Mouse (Mus musculus): Measurements from ENCODE around the gene Rfx4. TPM values are rescaled to one million over a fixed set of nuclear protein-coding genes. Genes with fewer than 3 reads are reported as not detected.

Gene Rfx4
- polyA plus RNA-seq, 1 experiment from 2014 or later, result 34.3 TPM

- Histone ChIP-seq H3K27ac (peak overlapping the region; percentile 74; the same call in 1 of the 2 replicates), H3K36me3 (peaks cover 25% of the 10 kb centered on the region)
- WGBS, result 34% methylated on average over 8 of the region's 8 CpGs
Measured at GRCm38 (mm10) chr10:84858371-84858770, 102.5 kb downstream of the Rfx4 start.

DNA sequence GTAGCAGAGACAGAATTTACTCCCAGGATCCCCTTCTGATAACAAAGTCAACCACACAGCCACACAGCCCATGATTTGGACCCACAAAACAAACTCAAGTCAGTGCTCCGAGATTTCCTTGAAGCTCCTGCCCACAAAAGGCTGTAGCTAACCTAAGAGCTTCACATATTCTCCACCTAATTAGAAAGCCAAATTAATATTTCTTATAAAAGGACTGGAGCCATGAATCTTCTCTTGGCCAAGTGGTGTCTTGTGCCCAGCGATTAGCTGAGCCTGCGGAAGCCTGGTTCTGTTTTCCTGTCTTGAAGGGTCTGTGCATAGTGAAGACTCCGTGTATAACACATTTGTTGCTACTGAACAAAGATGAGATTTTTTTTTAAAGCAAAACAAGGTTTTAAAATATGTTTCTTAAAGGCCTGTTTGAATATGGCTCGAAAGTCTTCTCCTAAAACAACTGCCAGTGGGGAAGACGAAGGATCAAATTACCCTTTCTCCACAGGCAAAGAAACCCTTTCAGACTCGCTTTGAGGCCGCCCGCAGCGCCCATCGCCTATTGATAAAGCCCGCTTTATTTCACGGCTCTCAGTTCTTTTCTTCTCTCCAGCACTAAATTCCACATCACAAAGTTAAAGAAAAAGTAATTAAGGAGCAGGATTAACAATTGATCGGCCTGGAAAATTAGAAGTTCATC, 103.1 kb downstream of the Rfx4 start:
- Histone ChIP-seq H3K4me1 (replicated peaks) (peaks cover 29% of the 10 kb centered on the region), H3K4me3 (replicated peaks) (no peak overlapping the region), H3K27me3 (no peaks in the 10 kb centered on the region; the same call in 1 of the 2 replicates), H3K9ac (replicated peaks) (no peak overlapping the region), H3K36me3 (peaks cover 28% of the 10 kb centered on the region), H3K27ac (peak overlapping the region; percentile 74), H3K9me3 (no peaks in the 10 kb centered on the region), H3K4me2 (replicated peaks) (peak overlapping the region; percentile 19; the same call in 1 of the 2 replicates)
- ATAC-seq, result 0 out of 2 replicates have a peak, but pooled peaks have one; percentile 31
- 2% methylated on average over 14 of the region's 14 CpGs for WGBS

More at GRCm38 (mm10) chr10:84858371-84858770, 102.5 kb downstream of the Rfx4 start:
- peaks cover 33% of the 10 kb centered on the region for H3K4me1 ChIP-seq (replicated peaks)
- no peaks in the 10 kb centered on the region for H3K9me3 ChIP-seq
- no peak overlapping the region for H3K9ac ChIP-seq (replicated peaks)
- H3K4me2 ChIP-seq (replicated peaks), result 0 out of 2 replicates have a peak overlapping the region, but pooled peaks have one; percentile 19
- no peaks in the 10 kb centered on the region; the same call in 1 of the 2 replicates for H3K27me3 ChIP-seq
- ATAC-seq, result no peak
- no peak overlapping the region for H3K4me3 ChIP-seq (replicated peaks)

DNA sequence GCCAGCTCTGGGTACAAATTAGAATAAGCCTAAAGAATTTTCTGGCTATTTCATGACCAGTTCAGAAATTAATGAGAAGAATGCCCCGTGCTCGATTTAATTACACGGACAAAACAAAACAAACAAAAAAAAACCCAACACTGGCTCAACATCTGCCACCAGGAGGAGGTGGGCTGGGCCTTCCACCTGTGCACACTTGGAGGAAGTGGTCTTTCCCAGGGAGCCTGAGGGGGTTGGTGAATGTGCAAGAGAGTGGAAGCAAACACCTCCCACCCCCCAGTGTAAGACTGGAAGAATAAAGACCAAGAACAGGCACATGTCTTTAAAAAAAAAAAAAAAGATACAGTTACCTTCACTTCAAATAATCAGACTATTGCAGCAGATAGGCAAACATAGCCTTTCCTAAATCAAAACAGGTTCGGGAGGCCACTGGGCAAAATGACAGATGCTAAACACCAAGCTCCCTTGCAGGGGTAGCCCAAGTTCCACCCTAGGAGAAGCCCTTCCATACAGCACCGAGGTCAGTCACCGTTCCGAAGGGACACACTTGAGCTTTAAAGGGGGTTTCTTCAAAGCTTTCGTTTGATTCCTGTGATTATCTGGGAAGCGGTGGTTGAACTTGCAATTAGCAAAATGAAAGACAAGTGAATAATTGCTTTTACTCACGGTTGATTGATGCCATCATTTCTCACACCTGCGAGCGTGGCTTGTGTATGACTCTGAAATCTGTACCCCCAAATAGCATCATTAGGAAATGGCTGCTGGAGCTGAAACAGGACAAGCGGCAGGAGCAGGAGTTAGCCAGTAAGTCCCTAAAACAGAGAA, 103.9 kb downstream of the Rfx4 start:
- H3K27me3 ChIP-seq, result no peaks in the 10 kb centered on the region; the same call in 1 of the 2 replicates
- no peak overlapping the region for H3K27ac ChIP-seq
- ATAC-seq, result no peak
- no peaks in the 10 kb centered on the region for H3K9me3 ChIP-seq
- no peak overlapping the region for H3K9ac ChIP-seq (replicated peaks)
- peaks cover 29% of the 10 kb centered on the region for H3K4me1 ChIP-seq (replicated peaks)
- H3K4me2 ChIP-seq (replicated peaks), result 0 out of 2 replicates have a peak overlapping the region, but pooled peaks have one; percentile 19
- WGBS, result 28% methylated on average over 13 of the region's 13 CpGs
- H3K36me3 ChIP-seq, result peaks cover 25% of the 10 kb centered on the region
- H3K4me3 ChIP-seq (replicated peaks), result no peak overlapping the region

- WGBS, result 83% methylated on average over 6 of the region's 6 CpGs
- H3K27ac ChIP-seq, result no peak overlapping the region
- ATAC-seq, result no peak
- H3K27me3 ChIP-seq, result no peaks in the 10 kb centered on the region
- peaks cover 20% of the 10 kb centered on the region for H3K4me1 ChIP-seq (replicated peaks)
- H3K4me2 ChIP-seq (replicated peaks), result no peak overlapping the region
- H3K36me3 ChIP-seq, result peaks cover 30% of the 10 kb centered on the region
- H3K9me3 ChIP-seq, result no peaks in the 10 kb centered on the region
- no peak overlapping the region for H3K9ac ChIP-seq (replicated peaks)
- no peak overlapping the region for H3K4me3 ChIP-seq (replicated peaks)
Measured at GRCm38 (mm10) chr10:84863488-84863887, 107.6 kb downstream of the Rfx4 start.

DNA sequence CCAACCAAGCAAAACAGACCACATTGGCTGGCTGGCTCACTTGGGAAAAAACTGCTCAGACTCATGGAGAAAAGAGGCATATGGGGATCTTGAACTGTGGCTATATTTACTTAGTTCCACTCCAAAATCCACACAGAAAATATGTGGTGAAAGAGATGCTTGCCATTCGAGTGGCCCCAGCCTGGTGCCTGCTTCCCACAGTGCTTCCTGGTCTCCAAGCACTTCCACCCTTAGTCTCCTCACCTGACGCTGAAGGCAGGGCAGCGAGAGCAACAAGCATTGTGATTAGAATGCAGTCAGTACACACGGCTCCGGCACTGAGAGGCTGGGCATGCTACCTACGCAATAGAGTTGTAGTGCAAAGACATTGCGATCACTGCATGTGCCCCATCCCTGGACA, 111.7 kb downstream of the Rfx4 start:
- no peaks in the 10 kb centered on the region for H3K9me3 ChIP-seq
- H3K4me2 ChIP-seq (replicated peaks), result no peak overlapping the region
- H3K9ac ChIP-seq (replicated peaks), result no peak overlapping the region
- no peak overlapping the region for H3K27ac ChIP-seq
- H3K27me3 ChIP-seq, result no peaks in the 10 kb centered on the region
- H3K4me1 ChIP-seq (replicated peaks), result peaks cover 16% of the 10 kb centered on the region
- ATAC-seq, result no peak
- peaks cover 28% of the 10 kb centered on the region for H3K36me3 ChIP-seq
- 91% methylated on average over 7 of the region's 7 CpGs for WGBS
- no peak overlapping the region for H3K4me3 ChIP-seq (replicated peaks)

- H3K4me2 ChIP-seq (replicated peaks), result peak overlapping the region; percentile 32
- peaks cover 20% of the 10 kb centered on the region for H3K36me3 ChIP-seq
- 18% methylated on average over 12 of the region's 12 CpGs for WGBS
- peaks cover 16% of the 10 kb centered on the region for H3K4me1 ChIP-seq (replicated peaks)
- no peaks in the 10 kb centered on the region for H3K27me3 ChIP-seq
- H3K27ac ChIP-seq, result peak overlapping the region; percentile 44; the same call in 1 of the 2 replicates
- no peak overlapping the region for H3K9ac ChIP-seq (replicated peaks)
- peak; percentile 82 for ATAC-seq
- H3K4me3 ChIP-seq (replicated peaks), result no peak overlapping the region
- no peaks in the 10 kb centered on the region for H3K9me3 ChIP-seq
Measured at GRCm38 (mm10) chr10:84871285-84871684, 115.4 kb downstream of the Rfx4 start.

- 69% methylated on average over 4 of the region's 4 CpGs for WGBS
Measured at GRCm38 (mm10) chr10:84871921-84872320, 116.1 kb downstream of the Rfx4 start.

GRCm38 (mm10) chr10:84879823-84880571, 124.1 kb downstream of the Rfx4 start:
- Histone ChIP-seq H3K9ac (replicated peaks) (no peak overlapping the region), H3K27ac (no peak overlapping the region), H3K4me2 (replicated peaks) (no peak overlapping the region), H3K4me3 (replicated peaks) (no peak overlapping the region), H3K4me1 (replicated peaks) (peaks cover 5% of the 10 kb centered on the region; the same call in 1 of the 2 replicates), H3K27me3 (no peaks in the 10 kb centered on the region), H3K36me3 (no peaks in the 10 kb centered on the region), H3K9me3 (no peaks in the 10 kb centered on the region)
- WGBS, result 52% methylated on average over 9 of the region's 9 CpGs
- ATAC-seq, result peak; percentile 71

More at GRCm38 (mm10) chr10:84871921-84872320, 116.1 kb downstream of the Rfx4 start:
- Histone ChIP-seq H3K4me3 (replicated peaks) (no peak overlapping the region), H3K27ac (no peak overlapping the region), H3K9ac (replicated peaks) (no peak overlapping the region), H3K36me3 (peaks cover 19% of the 10 kb centered on the region), H3K27me3 (no peaks in the 10 kb centered on the region), H3K9me3 (no peaks in the 10 kb centered on the region), H3K4me1 (replicated peaks) (peaks cover 16% of the 10 kb centered on the region), H3K4me2 (replicated peaks) (no peak overlapping the region)
- ATAC-seq, result no peak

DNA sequence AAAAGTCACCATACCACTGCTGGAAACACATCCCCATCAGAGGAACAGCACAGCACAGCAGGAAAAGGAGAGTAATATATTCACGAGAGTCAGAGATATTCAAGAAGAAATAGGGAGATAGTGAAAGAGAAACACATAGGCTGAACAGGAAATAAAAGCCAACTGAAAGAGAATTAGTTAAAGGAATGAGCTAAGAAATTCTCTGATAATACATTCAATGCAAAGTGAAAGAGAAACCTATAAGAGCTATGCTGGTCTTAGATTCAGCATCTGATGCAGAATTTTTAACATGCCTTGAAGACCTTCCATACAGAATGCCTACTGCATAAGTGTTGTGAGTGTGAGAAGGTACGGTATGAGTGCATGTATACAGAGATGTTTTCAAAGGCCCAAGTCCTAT, 126.7 kb downstream of the Rfx4 start:
- Histone ChIP-seq H3K4me3 (replicated peaks) (no peak overlapping the region), H3K36me3 (no peaks in the 10 kb centered on the region), H3K4me2 (replicated peaks) (no peak overlapping the region), H3K9ac (replicated peaks) (no peak overlapping the region), H3K27me3 (no peaks in the 10 kb centered on the region), H3K27ac (no peak overlapping the region), H3K9me3 (no peaks in the 10 kb centered on the region), H3K4me1 (replicated peaks) (peaks cover 5% of the 10 kb centered on the region; the same call in 1 of the 2 replicates)
- WGBS, result 94% methylated on average over 2 of the region's 2 CpGs
- no peak for ATAC-seq

- no peak overlapping the region for H3K4me3 ChIP-seq (replicated peaks)
- WGBS, result 80% methylated on average over 5 of the region's 5 CpGs
- no peaks in the 10 kb centered on the region for H3K36me3 ChIP-seq
- H3K9ac ChIP-seq (replicated peaks), result no peak overlapping the region
- no peak overlapping the region for H3K4me2 ChIP-seq (replicated peaks)
- no peak for ATAC-seq
- peaks cover 14% of the 10 kb centered on the region for H3K4me1 ChIP-seq (replicated peaks)
- no peaks in the 10 kb centered on the region for H3K27me3 ChIP-seq
- H3K9me3 ChIP-seq, result no peaks in the 10 kb centered on the region
- no peak overlapping the region for H3K27ac ChIP-seq
Measured at GRCm38 (mm10) chr10:84885341-84885884, 129.6 kb downstream of the Rfx4 start.

- H3K4me3 ChIP-seq (replicated peaks), result no peak overlapping the region
- H3K9ac ChIP-seq (replicated peaks), result no peak overlapping the region
- no peaks in the 10 kb centered on the region for H3K9me3 ChIP-seq
- H3K27me3 ChIP-seq, result no peaks in the 10 kb centered on the region
- no peaks in the 10 kb centered on the region for H3K36me3 ChIP-seq
- H3K4me1 ChIP-seq (replicated peaks), result peaks cover 14% of the 10 kb centered on the region
- H3K27ac ChIP-seq, result no peak overlapping the region
- H3K4me2 ChIP-seq (replicated peaks), result no peak overlapping the region
- 57% methylated on average over 6 of the region's 6 CpGs for WGBS
- ATAC-seq, result no peak
Measured at GRCm38 (mm10) chr10:84886221-84886627, 130.4 kb downstream of the Rfx4 start.
